Mouse (Mus musculus): Measurements from ENCODE around the gene Lgr4.

DNA sequence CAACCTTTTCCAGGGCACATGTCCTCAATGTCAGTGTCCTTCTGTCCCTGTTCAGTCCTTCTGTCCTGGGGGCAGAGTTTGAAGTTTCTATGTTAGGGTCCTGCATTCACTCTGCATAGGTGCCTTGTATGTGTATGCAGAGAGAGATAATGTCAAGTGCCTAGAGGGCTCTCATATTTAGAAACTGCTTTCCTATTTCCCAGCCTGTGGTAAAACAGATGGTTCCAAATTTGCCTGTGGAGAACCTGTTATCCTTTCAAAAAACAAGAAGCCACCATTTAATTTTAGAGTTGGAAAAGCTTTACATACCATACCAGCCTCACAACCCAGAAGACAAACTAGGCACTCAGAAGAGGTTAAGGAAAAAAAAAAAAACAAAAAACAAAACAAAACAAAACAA lies 32.1 kb downstream of the Lgr4 start:
- TF ChIP-seq EP300 (IDR thresholded peaks at IDR 0.05; ENCODE audit: low read depth) (no peak), CTCF (IDR thresholded peaks at IDR 0.05; ENCODE audit: low read depth) (no peak)

Measured in heart, postnatal 0 days (tissue).